Mouse (Mus musculus): ENCODE measurements around the gene Tpcn1.

Gene Tpcn1

DNA sequence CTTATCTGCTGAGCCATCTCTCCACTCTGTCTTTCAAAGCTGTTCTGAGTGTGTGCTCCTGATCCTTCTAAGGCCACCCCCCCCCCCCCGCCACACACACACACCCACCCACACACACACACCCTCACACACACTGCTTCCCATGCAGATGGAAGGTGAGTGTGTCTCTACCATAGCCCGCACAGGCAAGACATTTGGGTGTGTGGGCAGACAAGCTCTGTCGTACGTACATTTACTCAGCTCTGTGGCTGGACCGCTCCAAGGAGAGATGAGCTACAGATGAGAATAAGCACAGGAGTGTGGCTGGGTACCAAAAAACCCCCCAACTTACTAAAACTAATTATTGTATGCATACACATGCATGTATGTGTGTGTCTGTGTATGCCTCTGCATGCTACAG lies 37.8 kb downstream of the Tpcn1 start:
- DNase-seq, result no peak

DNA sequence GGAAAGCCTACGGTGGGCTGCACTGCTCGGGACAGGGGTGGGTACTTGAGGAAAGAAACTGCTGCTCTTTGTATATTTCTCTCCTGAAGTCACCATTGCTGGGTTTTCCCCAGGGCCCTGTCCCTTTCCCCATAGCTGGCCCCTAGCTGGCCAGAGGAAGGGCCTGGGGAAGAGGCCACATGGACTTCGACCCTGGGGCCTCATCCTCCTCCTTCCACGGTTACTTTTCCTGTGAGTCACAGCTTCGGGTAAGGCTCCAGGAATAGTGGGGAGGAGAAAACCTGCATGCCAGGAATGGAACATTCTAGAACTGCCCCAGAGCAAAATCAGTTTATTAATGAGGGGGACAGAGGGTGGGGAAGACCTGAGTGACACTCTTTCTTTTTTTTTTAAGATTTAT lies 38.3 kb downstream of the Tpcn1 start:
- no peak for DNase-seq

DNA sequence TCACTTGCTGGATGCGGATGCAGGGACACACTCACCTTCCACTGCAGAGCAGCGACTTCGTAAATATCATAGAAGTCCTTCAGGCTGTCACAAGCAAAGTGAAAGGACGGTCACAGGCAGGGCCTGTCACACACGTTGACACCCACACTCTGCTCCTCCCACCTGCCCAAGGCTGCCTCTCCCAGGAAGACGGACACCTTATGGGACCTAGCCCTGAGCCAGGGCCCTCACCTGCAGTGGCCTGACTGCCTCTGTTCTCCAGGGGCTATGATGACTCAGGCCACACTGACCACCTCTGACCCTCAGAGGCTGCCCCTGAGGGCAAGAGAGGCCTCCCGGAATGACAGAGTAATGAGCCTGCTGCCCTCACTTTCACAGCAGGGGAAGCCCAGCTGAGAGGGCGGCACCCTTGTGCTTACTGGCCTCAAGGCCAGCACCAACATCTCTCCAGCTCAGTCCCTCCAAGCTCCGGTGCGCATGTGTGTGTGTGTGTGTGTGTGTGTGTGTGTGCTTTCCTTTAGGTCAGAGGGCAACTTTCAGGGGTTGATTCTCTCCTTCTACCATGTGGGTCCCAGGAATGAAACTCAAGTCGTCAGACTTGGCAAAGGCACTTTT lies 40.1 kb downstream of the Tpcn1 start:
- DNase-seq, result no peak

DNA sequence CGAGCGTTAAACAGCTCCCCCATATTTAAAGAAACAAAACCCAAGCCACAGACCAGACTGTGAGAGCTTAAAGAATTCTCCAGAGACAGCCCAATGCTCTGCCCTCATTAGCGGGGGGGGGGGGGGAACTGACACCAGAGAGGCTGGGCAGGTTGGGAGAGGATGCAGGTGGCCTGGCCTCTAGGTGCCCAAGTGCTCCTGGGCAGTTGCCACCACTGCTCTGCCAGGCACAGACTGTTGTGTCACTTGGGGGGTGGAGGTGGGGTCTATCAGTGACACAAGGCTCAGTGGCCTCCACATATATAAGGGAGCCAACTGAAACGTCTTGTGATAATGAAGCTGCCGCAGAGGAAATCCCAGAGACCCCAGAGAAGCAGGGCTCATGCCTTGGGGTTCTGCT lies 51.8 kb downstream of the Tpcn1 start:
- no peak for DNase-seq

DNA sequence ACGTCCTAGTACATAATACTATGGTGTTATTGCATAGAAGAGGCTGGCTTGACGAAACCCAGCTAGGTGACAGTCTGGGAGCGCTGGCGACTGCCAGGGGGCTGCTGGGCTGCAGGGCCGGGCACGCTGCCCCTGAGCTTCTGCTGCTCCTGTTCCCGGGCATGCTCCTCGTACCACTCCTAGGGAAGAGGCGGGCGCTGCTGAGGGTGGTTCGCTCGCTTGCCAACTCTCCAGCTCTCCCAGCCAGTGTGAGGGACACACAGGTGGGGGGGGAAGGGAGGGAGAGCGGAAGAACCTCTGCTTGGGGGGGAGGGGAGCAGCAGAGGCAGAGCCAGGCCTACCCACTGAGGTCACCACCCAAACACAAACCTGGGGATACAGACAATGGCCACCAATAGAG lies 52.4 kb downstream of the Tpcn1 start:
- peak; percentile 26 for DNase-seq

DNA sequence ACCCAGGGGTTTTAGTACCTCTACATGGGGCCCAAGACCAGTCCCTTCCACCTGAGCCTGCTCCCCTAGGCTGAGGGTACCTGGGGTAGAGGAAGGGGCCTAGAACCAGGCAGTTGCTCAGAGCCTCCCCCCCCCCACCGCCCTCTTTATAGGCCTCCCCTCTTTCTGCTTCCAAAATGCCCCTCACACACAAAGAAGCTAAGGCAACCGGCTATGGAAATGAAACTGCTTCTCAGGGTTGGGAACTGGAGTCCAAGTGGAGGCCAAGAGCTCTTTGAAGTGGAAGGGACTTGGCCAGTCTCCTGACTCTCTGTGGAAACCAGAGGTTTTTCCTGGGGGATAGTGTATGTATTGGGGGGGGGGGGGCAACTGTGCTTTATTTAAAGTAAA lies 53.8 kb downstream of the Tpcn1 start:
- DNase-seq, result no peak

DNA sequence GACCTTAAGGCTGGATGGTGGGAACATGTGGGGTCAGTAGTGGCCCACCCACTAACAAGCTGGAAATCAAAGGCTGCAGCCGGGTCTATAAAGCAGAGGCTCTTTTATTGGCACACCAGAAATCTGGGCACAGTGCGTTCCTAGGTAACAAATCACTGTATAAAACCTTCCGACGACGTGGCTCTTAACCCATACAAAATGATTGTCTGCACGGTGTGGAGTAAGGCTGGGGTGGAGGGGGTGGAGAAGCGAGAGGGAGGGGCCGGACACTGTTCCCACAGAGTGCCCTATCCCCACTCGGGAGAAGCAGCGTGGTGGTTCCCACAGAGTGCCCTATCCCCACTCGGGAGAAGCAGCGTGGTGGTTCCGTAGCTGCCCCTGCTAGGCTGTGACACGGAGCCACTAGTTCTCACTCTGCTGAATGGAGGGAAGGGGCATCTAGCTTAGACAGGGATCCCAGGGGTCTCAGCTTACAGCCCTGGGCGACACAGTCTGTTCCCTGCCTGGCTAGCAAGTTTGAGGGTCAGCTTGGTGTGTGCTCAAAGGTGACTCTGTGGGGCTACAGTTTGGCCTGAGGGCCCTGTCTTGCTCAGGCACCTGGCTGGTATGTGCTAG lies 54.3 kb downstream of the Tpcn1 start:
- no peak for DNase-seq

DNA sequence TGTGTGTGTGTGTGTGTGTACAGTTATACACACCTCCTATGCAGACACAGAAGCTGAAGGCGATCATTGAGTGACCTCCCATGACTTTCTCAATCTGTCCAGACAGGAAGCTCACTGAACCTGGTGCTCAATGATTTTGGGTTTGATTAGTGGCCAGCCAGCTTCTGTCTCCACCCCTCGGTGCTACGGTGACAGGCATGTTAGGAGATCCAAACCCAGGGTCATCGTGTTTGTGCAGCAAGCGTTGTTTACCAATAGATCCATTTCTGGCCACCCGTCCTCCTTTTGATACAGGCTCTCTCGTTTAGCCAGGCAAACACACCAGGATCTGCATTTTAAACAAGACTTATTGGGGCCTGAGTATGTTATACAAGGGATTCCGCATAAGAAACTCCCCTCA lies 56.8 kb downstream of the Tpcn1 start:
- DNase-seq, result no peak

DNA sequence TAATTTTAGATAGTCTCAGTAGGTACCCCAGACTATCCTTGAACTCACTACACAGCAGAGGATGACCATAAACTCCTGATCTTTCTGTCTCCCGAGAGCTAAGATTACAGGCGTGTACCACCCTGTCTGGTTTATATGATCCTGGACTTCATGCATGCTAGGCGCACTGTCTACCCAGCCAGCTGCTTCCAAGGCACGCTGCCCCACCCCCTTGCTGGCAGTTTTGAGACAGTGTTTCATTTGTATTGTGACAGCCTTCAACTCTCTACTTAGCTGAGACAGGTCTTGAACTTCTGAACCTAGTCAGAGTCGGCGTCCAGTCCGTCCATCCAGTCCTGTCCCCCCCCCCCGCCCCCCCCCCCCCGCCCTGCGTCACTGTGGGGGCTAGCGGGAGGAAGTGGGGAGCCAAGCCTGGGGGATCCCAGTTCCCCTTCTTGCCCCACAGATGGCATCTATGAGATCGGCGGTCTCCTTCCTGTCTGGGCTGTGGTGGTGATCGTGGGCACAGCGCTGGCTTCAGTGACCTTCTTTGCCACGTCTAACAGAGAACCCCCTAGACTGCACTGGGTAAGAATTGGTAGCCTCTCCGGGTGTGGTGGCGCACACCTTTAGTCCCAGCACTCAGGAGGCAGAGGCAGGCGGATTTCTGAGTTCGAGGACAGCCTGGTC lies 61.0 kb downstream of the Tpcn1 start:
- no peak for DNase-seq

DNA sequence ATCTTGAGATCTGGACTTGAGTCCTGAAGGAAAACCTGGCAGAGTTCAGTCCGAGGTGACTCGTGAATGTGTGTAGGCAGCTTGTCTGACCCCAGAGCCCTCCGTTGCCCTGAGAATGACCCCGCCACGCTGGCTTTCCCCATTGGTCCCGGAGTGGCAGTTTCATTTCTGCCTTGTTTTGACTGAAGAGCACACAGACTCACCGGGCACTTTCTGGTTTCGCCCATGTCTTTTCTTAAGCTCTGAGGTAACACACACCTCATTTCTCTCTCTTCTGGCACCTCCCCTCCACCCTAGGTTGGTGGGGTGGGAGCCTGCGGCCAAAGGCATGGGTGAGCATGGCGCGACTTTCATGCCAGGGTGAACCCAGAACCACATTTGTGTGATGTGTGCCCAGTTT lies 62.2 kb downstream of the Tpcn1 start:
- DNase-seq, result no peak

DNA sequence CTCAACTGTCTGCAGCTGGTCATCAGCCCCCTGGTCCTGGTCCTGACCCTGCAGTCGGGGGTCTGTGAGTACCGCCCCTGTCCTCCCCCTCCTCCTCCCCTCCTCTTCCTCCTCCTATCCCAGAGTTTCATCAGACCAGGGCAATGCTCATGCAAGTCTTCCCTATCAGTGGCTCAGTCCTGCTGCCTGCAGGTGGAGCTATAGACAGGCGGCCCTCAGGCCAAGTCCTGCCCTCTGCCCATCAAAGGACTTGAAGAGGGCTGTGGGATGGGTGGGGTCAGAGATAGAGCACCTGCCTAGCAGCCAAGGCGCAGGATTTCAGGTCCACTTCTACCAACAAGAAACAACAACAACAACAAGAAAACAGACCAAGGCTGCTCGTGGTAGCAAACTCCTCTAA lies 62.7 kb downstream of the Tpcn1 start:
- no peak for DNase-seq

DNA sequence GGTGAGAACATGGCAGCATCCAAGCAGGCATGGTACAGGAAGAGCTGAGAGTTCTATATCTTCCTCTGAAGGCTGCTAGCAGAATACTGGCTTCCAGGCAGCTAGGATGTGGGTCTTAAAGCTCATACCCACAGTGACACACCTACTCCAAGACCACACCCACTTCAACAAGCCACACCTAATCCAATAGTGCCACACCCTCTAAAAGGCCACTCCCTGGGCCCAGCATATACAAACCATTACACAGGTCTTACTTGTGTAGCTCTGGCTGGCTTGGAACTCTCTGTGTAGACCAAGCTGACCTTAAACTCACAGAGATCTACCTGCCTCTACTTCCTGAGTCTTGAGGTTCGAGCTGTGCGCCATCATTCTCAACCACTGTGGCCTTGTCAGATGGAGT lies 63.7 kb downstream of the Tpcn1 start:
- DNase-seq, result no peak

DNA sequence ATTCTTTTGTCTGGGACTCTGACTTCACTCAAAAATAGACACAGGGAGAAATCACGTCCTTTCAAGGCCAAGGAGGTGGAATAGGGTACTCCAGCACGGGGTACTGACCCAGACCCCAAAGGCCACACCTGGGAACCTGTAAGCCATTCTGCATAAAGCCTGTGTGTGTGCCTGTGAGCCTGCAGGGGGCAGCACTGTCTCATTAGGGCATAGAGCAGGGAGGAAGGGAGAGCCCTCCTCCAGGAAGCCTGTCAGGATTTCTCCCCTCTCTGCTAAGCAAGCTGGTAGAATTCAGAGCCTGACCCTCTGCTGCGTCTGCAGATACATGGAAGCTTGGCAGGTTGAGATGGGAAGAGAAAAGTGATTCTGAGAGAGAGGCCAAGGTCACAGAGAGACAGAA lies 65.8 kb downstream of the Tpcn1 start:
- no peak for DNase-seq

DNA sequence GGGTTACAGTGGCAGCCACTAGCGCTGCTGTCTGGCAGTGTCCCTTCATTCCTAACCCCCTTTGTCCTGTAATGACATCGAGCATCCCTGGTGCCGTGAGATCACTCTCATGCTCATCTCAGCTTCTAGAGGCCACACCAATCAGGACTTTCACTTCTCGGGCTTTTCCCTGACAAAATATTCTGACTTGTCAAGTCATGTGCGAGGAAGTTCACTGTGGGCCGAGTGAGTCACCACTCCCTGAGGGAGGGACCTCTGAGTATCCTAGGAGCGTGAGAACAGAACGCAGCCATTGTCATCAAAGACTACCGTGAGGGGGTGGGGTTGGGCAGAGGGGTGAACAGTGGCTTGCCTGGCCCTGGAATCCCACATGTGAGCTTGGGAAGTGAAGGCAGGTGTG lies 70.9 kb downstream of the Tpcn1 start:
- no peak for DNase-seq

DNA sequence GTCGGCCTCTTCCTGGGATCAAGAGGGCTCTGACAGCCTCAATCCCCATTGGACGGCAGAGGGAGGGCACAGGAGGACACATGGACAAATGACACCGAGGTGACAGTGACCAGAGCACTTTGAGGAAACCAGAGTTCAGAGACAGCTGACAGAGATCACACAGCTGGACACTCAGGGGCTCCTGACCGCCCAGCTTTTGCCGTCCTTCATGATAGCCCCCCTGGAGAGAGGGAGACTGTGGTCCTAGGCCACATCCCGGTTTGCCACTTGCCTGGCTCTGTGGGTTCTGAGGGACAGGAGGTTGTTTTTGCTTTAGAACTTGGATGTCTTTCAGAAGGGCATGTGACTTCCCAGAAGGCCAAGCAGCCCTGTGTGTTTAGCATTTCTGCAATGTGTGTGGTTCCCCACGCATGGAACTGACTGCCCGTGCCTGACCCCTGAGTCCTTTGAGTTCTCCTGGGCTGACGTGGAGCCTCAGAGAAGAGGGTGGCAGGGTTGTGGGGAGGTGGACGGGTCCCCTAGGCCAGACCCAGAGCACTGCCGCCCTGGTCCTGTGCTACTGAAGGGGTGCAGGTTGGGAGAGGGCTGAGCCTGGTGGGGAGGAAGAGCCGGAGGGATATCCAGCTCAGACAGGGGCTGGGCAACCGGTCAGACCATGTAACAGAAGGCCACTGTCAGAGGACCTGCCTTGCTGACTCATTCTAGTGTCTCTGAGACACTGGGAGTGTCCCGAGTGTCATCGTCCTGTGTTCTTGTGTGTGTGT lies 72.1 kb downstream of the Tpcn1 start:
- DNase-seq, result no peak

DNA sequence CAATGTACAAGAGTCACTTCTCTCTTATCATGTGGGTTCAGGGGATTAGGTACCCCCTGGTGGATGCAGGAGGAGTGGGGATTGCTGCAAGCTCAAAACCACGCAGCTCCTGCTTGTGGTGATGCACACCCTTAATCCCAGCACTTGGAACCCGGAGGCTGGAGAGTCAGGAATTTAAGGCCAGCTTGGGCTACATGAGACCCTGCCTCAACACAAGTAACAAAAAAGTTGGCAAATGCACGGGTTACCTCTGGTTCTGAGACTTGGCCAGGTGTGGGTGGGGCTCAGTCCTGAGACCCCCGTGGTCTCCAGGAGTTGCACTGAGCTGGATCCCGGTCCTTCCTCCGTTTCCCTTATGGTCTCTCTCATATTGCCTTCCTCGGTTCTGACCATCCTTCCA lies 73.0 kb downstream of the Tpcn1 start:
- DNase-seq, result no peak

DNA sequence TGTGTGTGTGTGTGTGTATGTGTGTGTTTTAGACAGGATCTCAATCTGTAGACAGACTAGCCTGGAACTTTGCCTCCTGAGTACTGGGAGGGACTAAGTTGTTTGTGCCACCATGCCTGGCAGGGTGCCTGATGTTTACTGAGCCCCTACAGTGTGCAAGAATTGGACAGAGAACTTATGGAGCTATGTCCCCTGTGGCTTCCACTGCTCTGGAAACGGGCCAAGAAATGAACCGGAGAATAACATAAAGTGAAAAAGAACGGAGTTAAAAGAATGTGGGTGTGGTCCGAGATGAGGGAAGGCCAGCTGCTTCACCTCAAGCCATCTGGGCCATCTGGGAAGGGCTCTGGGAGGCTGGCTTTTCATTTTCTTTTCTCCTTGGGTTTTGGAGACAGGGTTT lies 73.7 kb downstream of the Tpcn1 start:
- DNase-seq, result peak; percentile 26

DNA sequence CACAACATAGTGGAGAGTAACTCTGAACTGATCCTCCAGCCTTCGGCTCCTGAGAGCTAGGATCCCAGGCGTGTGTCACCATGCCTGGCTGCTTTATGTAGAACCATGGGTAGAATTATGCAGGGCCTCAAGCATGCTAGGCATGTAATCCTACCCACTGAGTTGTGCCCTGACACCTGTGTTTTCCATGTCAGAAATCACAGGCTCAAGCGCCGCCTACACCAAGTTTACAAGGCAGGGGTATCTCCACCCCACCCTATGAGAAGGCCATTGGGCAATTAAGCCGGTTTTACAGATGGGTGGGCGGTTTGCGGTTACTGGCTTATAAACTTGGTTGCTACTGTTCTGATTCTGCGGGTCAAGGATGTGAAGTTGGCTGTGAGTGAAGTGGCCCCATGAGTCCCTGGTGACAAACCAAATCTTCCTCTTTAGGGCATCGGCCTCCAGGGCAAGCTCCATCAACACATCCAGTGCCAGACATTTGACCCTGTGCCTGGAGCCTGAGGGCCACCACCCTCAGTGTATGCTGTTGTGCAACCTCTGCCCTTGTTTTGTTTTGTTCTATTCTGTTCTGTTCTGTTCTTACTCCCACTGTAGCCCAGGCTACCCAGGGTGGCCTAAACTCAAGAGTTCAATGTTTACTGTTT lies 74.3 kb downstream of the Tpcn1 start:
- DNase-seq, result no peak

DNA sequence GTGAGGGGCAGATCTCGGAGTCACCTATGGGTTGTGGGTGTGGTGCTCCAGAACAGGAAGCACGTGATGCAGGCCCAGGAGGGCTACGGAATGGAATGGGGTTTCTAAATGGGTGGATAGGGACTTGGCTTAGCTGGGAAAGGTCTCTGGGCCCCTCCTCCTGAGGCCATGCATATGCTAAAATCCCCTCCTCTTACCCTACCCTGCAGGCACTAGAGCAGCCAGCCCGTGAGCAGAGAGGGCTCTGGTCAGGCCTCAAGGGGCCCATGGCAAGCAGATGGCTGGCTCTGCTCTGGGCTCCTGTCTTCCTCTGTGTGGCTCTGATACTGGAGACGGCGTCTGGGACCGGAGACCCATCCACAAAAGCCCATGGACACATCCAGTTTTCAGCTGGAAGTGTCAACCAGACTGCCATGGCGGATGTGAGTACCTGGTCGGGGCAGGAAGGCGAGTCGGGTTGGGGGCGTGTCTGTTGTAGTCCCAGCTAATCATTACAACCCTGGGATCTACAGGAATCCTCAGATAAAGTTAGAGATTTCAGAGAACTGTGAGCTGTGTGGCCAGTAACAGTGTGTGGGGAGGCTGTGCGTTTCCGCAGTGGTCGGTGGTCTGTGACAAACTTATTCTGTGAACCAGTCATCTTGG lies 75.4 kb downstream of the Tpcn1 start:
- DNase-seq, result no peak

DNA sequence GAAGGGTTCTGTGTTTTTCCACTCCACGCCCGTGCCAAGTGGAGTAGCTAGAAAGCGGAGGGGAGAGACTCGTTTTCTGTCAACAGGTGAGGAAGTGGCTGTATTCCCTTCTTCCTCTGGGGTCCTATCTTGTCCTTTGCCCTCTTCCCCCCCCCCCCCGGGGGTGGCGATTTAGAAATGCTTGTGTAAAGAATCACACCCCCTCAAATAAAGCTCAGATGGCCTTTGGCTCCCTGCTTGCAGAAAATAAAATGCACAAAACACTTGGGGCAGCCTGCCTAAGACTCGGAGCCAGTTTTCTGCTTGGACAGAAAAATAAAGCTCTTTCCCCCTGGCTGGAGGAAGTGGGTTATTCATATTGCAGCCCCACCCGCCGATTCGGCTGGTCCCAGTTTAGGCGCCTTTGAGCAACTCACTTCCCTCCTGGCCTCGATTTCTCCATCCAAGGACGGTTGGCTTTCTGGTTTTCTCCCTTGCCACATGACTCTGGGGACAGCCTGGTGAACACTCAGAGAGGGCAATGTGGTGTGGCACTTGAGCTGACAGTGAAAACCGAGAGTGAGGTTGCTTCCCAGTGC lies 76.7 kb downstream of the Tpcn1 start:
- DNase-seq, result no peak

DNA sequence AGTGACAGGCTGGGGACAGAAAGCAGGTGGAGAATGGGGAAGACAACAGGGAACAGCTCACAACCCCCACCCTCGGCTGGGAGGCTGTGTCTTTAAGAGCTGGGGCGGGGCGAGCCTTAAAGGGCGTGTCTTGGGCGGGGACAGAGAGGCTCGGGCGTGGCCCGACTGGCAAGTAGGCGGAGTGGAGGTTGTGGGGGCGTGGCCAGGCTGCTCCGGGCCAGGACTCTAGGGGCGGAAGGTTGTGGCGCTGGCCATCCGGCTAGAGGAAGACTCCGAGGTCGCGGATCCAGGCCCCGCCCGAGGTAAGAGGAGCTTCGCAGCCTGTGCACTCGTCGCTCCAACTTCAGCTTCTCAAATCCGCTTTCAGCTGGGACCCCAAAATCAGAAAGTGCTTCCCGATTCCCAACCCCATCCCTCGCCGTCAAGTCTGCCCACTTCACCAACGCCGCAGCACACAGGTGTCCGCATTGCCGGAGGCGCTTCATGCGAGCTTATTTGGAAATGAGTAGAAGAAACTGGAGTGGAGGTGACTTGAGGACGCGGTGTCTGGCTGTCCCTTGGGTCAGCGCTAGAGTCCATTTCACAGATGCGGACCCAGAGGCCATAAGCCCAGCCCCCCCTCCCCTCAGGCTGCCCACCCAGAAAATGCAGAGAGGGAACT lies 77.4 kb downstream of the Tpcn1 start, which contains the start of gene Slc8b1:
TSS of gene Slc8b1 (plus strand) at position 187 of the 661 bp plus-strand sequence.
- peak; percentile 74 for DNase-seq

DNA sequence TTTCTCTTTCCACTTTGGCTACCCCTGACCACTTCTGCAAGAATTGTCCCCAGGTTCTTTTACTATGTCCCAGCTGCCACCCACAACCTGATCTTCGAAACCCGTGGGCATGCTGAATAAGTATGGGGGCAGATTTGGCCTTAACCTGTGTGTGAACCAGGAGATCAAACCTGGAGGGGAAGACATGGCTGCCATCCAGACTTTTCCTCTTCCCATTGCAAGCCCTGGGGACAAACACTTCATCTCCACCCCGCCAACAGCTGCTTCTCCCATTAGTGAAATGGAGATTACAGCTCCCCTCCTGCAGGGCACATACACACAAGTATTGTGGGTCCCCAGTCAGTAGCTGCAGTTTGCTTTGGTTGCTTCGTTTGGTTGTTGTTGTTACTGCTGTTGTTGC lies 81.2 kb downstream of the Tpcn1 start:
- no peak for DNase-seq

Data from right cerebral cortex, postnatal 4 days (tissue).